Mouse (Mus musculus) mature B cell (primary cell): Measurements from ENCODE around the gene Large1.
"Not testable (repeated sequence)": the region's sequence is repeated elsewhere in the genome, so short reads cannot be mapped to it uniquely, and the experiment has no call there.

Experiments used
- in situ Hi-C: fragments of 300-500 bp; cut with MboI; formaldehyde crosslinking; loops from 2 replicates; pipeline ENCODE4 v1.14.3; 2019

Gene Large1

DNA sequence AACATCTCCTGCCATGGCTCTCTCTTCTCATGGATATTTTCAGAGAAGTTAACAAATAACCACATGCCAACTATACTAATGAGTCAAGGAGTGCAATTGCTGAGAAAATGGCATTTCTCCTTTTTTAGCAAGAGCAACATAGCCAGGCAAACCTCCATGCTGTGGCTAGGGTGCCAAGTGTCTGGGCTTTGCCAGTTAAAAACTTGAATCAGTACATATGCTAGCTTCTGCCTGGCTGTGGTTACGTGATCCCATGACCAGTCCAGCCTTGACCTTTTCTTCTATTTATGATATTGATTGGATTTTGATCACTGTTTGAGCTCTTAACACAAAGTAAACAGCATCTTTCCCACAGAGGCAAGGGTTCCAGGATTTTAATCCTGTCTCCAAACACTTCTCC lies 335.7 kb downstream of the Large1 start:
- in situ Hi-C loops, result no loop called here

DNA sequence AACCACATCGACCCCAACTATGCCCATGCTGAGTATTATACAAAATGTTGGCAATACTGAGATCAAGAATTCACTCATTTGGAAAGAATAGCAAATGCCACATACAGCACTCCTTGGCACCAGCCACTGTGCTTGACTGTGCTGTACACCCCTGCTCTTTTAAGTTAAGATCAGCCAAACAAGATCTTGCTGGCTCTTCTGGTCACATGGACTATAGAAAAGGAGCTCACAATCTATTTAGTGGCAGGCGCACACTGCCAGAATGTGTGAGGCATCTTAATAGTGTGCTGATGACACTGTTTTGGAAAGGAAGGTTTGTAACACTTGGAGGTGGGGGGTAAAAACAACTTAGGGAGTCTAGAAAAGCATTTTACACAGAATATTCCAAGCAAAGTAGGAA lies 337.0 kb downstream of the Large1 start:
- in situ Hi-C loops, result no loop called here

- in situ Hi-C loops, result no loop called here
Observed at GRCm38 (mm10) chr8:73007489-73007888, 345.9 kb downstream of the Large1 start.

DNA sequence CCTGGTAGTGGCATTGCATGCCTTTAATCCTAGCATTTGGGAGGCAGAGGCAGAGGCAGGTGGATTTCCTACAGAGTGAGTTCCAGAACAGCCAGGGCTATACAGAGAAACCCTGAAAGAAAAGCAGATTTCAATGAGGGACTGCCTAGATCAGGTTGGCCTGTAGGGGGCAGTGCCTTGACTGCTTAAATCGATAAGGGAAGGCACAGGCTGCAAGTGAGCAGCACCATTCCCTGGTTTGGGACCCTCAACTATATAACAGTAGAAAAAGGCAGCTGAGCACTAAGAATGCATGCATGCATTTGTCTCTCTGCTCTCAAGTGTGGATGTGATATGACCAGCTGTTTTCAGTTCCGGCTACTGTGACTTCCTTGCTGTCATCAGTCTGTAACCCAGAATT lies 349.5 kb downstream of the Large1 start:
- in situ Hi-C loops, result no loop called here

GRCm38 (mm10) chr8:72993831-72994230 lies 359.5 kb downstream of the Large1 start:
- in situ Hi-C loops, result no loop called here

DNA sequence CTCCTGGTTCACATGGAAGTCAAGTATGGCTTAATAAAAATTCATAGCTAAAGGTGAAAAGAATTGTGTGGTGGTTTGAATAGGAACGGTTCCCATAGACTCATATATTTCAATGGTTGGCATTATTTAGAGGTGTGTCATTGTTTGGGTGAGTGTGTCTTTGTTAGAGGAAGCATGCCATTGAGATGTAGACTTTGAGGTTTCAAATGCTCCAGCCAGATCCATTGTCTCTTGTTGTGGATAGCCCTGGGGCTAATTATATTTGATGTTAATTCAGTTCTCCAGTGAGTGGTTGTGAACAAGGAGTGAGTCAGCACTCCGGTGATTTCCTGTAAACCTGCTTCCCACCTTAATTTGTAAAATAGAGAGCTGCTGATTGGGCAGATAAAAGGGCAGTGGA lies 362.9 kb downstream of the Large1 start:
- in situ Hi-C loops, result no loop called here

DNA sequence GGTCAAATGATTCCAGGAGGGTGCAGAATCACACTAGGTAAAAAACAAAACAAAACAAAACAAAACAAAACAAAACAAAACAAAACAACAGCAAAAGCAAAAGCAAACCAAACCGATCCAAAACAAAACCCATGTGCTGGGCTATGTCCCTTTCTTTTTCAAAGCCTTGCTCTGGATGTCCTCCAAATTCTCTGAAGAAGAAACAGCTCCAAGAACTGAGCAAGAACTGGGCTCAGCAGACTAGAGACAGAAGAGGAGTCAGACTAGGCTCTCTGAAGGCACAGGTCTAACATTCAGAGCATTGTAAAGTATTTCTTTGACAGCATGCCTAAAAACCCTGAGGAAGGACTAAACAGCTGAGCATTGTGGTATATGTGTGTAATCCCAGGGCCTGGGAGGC lies 370.5 kb downstream of the Large1 start:
- in situ Hi-C loops, result no loop called here

DNA sequence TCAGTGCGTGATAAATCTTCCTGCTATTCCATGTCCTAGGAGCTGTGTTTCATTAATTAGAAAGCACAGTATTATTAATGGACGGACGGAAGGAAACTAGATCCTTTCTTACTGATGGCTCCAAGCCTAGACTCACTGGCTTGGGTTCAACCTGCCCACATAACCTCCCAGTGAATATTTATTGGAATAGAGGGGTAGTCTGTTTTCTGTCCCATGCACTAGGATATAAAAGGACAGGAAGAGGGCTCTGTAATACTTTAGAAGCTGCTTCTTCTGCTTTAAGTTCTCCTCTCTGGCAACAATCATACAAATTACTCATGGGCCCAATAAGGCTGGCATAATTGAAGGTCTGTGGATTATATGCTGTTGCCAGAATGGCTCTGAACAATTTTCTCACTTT lies 398.3 kb downstream of the Large1 start:
- in situ Hi-C loops, result no loop called here

GRCm38 (mm10) chr8:72941393-72941792 lies 411.9 kb downstream of the Large1 start:
- in situ Hi-C loops, result not testable (repeated sequence)

- in situ Hi-C loops, result no loop called here
Observed at GRCm38 (mm10) chr8:72919182-72919902, 434.0 kb downstream of the Large1 start.

- in situ Hi-C loops, result no loop called here
Observed at GRCm38 (mm10) chr8:72905491-72905890, 447.8 kb downstream of the Large1 start.

GRCm38 (mm10) chr8:72901591-72901990 lies 451.7 kb downstream of the Large1 start:
- in situ Hi-C loops, result no loop called here

- in situ Hi-C loops, result no loop called here
Observed at GRCm38 (mm10) chr8:72899321-72899720, 454.0 kb downstream of the Large1 start.

GRCm38 (mm10) chr8:72883033-72883432 lies 470.3 kb downstream of the Large1 start:
- in situ Hi-C loops, result no loop called here

DNA sequence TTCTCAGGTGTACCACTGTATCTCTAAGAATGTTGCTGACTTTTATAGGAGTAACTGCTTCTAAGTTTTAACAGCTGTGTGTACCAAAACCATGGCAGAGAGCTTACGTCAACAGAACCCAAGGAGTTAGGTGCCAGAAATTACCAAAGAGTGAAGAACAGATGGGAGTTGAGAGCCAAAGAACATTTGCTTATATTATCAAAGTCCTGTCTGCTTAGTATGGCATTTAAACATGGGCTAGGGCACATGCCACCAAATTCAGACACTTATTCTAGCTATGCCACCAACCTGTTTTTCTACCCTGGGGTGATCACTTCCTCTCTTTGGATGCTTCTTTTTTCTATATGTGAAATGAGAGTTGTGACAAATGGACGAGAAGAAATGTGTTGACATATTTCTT lies 479.9 kb downstream of the Large1 start:
- in situ Hi-C loops, result no loop called here

GRCm38 (mm10) chr8:72846881-72847280 lies 506.5 kb downstream of the Large1 start:
- in situ Hi-C loops, result no loop called here

DNA sequence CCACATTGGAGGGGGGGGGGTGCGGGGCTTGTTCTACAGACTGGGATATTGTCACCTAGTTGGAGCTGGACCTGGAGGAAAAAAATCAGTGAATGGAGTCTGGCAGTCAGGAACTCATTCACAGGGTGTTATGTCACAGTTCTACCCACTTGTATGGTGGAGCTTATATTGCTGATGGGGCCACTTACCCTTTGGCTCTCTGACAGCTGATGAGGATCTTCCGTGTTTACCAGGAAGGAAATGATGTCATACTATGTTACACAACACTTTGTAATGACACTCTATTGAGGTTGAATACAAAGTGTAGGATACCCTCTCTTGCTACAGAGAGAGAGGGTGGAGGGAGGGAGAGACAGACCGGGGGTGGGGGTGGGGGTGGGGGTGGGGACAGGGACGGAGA lies 517.5 kb downstream of the Large1 start:
- in situ Hi-C loops, result no loop called here

DNA sequence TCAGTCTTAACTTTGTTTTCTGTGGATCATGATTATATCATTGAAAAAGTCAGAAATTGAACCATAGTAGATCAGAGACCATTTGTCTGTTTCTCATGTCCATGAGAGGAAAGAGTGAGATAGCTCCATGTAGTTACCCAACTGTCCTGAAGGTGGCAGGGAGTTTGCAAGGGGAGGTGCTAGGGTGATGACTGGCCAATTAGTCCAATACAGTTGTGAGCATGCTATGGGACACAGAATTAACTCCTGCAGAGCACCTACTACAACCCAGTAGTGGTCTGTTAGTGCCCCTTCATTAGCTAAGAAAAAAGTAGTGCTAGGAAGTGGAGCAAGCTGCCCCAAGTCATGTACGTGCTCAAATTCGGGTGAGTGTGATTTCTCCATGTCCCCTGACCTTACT lies 520.2 kb downstream of the Large1 start:
- in situ Hi-C loops, result no loop called here

- in situ Hi-C loops, result no loop called here
Observed at GRCm38 (mm10) chr8:72832371-72832770, 521.0 kb downstream of the Large1 start.

DNA sequence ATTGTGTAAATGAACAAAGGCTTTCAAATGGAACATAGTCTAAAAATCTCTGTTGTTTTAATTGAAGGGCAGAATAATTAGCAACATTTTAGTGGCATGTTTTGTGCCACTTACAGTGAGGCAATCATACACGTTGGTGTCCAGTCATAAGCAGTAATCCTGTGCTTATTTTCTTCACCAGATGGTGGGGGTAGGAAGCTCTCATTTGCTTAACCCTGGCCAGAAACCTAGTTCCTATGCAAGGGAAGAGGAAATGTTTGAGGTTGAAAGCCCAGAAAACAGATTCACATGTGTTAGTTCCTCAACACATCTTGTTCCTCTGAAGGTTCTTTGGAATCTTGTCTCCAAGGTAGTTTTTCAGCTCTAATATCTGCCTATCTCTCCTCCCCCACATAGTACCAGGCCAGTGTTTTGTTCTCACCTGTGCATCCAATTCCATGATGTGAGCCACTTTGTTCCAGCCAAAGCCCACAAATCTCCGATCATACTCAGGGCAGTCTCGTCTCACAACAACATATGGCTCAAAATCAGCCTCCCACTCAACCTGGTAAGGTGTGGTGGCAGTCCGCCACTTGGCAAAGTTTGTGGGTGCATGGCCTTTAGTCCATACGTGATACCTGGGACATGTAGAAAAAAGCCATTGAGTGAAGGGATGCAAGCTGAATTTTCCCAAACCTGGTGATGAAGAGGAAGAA lies 535.5 kb downstream of the Large1 start:
- in situ Hi-C loops, result no loop called here

- in situ Hi-C loops, result no loop called here
Observed at GRCm38 (mm10) chr8:72816679-72817078, 536.7 kb downstream of the Large1 start.

DNA sequence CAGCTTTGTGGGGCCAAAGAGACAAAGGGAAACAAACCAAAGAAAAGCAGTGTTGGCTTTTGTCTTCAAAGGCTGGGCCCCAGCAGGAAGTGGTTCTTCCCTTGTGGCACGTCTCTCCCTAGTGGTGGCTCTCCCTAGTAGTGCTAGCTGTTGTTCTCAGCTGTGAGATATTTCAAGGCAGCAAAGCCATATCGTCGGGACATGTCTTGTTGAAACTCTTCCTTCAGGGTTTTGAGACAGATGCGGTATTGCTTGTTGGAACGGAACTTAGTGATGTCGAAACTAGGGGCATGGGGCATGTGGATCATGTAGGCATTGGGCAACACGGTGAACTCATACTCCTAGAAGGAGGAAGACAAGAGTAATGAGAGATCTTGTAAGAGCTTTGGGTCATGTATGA lies 537.7 kb downstream of the Large1 start:
- in situ Hi-C loops, result no loop called here

DNA sequence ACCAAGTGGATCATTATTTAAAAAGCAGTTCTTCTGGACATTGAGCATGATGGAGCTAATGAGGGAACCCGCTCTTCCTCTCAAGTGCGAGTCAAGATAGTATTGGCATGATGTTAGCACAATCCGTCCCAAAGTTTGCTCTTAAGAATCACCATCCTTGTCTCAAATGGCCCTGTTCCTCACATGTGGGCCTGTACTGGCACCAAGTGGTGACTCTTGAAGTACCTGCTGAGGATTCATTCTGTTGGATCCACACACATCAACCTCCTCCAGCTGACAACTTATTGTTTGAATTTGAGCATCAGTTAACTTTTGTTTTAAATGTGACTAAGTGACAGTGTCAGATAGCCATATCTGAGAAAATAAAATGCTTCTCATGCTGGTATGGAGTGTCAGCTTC lies 540.6 kb downstream of the Large1 start:
- in situ Hi-C loops, result no loop called here

DNA sequence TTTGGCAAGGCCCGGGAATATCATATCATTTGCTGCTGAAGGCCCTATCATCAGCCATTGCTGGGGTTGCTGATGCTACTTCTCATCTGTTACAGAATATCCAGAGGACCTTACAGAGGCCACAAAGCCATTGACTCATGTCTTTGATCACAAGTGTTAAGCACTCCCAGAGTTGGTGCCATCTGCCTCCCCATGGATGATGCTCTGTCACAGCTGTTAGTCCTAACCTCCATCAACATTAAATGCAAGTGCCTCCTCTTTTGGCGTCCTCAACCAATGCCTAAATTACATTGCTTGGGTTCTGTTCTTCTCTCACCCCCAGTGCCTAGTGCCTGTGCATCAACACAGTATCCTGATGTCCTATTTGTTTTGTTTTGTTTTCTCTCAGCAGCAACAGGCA lies 551.8 kb downstream of the Large1 start:
- in situ Hi-C loops, result no loop called here
